Mouse (Mus musculus) adrenal gland, postnatal 25 days (tissue): Measurements from ENCODE around the gene Psmc3ip. TPM values are rescaled to one million over a fixed set of nuclear protein-coding genes. Genes with fewer than 3 reads are reported as not detected.

Experiments used
- DNase-seq: peaks from one replicate; pipeline ENCODE4 v3.0.0; 2021; ENCODE audit warnings: mixed read lengths
- total RNA-seq: library from RNA; stranded (reverse); gene quantifications from 2 replicates; pipeline ENCODE4 v1.2.3, GENCODE M21; 2021

The Psmc3ip gene
- total RNA-seq, 1 experiment from 2014 or later: 7.1 TPM

DNA sequence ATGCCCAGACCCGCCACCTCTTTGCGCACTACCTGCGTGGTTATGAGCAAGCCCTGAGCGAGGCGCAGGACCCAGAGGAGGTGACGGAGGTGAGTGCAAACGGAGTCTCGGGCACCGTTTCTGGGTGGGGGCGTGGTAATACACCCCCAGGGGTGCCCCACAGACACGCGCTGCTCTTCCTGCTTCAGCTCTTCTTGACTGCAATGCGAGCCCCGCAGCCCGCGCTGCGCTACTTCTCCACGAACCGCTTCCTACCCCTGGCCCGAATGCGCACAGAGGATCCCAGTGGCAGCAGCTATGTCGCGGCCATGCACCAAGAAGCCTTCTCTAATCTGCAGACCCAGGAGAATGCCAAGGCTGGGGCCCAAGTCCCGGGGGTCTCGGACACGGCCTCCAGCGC is 15.5 kb downstream of the Psmc3ip start:
- DNase-seq: no peak

DNA sequence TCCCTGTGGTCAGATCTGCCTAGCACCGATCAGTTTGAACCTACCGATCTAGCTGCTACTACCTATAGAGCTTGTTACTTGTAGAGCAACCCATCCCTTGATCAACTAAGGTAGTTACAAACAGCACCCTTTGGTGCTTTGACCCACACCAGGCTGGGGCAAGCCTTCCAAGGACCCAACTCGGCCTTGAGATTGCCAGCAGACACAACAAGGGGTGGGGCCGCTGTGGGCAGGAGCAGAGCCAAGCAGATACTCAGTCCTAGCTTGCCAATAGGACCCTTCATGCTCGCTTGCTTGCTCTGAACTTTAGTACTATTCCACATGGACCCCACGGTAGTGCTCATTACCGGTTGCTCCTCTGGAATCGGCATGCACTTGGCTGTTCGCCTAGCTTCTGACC is 17.1 kb downstream of the Psmc3ip start, which contains the start of gene Hsd17b1:
TSS of gene Hsd17b1 (plus strand) at position 291 of the 400 bp plus-strand sequence.
- no peak for DNase-seq

DNA sequence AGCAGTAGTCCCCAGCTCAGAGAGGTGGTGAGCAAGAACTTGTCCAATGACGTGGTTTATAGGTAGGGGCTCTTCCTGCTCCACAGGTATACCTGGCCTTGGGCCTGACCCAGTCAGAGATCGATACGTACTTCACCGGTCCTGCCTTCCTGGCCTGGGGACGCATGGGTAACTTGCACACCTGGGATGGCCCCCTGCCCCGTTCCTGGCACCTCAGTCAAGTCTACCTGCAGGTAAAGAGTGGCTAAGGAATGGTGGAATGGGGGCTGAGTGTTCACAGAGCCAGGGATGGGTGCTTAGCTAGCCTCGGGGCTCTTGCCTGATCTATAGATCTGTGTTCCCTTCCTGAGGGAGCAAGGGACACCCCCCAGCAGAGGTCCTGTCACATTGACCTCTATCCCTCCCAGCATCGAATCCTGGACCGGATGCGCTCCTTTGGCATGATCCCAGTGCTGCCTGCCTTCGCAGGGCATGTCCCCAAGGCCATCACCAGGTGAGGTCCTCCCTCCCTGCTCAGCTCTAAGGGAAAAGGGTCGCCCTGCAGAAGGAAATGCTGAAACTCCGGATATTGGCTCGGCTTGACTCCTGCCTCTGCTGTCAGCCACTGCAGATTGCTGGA is 23.3 kb downstream of the Psmc3ip start:
- no peak for DNase-seq

DNA sequence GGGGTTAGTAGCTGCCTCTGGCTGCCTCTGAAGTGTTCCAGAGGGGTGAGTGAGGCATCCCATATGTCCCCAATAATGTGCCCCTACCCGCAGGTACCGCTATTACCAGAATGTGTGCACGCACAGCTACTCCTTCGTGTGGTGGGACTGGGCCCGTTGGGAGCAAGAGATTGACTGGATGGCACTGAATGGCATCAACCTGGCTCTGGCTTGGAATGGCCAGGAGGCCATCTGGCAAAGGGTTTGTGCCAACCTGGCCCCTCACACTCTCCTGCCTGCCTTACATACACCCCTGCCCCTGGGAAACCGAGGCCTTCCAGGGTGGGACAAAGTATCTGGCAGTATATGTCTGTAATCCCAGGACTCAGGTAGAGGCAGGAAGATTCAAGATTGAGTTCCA is 24.2 kb downstream of the Psmc3ip start:
- no peak for DNase-seq

DNA sequence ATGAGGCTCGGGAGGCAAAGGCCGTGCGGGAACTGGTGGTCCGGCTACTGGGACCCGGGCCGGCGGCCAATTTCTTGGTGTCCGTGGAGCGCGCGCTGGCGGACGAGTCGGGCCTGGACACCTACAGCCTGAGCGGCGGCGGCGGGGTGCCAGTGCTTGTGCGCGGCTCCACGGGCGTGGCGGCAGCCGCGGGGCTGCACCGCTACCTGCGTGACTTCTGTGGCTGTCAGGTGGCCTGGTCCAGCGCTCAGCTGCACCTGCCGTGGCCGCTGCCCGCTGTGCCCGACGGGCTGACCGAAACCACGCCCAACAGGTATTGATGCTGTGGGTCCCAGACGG is 25.1 kb downstream of the Psmc3ip start:
- DNase-seq: no peak

DNA sequence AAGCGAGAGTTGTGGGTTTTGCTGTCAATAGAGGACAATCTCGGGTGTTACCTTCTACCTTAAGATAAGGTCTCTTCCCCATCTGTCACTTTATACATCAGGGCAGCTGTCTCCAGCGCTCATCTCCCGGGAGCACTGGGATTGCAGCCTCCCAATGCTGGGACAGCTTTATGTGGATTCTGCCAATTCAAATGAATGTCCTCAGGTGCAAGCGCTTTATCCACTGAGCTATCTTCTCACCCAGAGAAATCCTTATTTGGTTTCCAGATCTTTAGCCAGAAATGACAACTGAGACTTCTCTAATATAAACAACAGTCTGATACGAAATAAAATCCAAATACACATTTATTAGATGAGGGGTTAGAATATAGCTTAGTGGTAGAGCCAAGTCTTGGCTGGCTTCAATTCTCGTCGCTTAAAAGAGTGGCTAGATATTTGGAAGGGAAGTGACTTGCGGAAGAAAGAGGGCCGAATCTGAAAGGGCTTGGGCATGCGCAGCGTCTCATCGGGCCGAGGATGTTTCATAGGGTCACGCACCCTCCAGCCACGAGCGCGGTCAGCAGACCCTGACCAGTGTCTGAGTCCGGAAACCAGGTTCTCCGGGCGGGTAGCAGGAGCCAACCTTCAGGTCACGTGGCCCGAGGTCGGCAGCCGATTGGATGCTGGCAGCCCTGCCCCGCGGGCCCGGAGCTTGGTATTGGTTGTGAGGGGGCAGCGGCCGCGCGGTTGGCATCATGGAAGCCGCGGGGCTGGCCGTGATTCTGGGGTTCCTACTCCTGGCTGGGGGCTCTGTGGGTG is 25.6 kb downstream of the Psmc3ip start, which contains the start of gene Naglu:
TSS of gene Naglu (plus strand) at position 622 of the 798 bp plus-strand sequence.
- DNase-seq: peak; percentile 98

DNA sequence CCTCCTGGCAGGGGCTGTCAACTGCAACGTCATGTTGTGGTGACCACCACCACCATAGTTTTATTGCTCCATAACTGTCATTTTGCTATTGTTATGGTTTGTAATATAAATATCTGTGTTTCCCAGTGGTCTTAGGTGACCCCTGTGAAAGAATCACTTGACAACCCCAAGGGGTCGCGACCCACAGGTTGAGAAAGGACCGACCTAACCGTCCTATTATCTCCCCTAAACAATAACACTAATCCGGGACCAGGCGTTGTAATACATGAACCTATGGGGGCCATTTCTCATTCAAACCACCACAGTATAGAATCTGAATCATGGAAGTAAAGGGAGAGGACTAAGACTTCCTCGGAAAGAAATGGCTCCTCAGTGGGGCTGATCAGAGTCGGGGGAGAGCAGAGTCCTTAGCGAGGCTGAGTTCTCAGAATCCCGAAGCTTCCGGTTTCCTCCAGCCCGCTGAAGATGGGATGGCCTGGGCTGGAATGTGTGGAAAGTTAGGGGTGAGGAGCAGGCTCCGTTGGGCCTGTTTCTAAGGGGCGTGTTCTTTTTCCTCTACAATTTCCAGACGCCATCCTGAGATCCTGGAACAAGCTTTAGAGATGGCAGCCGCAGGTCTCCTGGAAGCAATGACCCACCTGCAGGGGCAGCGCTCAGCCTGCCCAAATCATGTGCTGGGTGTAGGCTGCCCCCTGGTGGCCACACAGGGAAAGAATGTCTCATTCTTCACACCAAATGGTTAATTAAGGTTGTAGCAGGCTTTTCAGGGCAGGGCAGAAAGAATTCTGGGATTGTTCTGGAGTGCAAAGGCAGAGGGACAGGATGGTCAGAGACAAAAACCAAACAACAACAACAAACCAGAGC is 28.5 kb downstream of the Psmc3ip start:
- peak; percentile 87 for DNase-seq

DNA sequence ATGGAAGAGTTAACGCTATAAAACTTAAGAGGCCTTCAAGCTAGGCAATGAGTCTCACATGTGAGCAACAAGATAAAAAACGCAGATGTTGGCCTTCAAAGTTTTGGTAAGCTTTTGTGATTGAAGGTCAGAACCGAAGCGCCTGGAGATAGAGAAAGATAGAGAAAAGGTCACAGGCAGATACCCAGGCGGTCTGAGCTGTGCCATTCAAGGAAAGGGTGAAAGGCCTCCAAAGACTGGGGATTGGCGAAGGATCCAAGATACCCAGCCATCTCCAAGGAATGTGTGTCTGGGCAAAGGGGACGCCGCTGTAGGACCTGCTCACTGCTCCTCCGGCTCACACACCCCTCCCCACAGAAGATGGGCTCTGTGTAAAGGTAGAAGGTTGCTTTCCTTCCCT is 30.2 kb downstream of the Psmc3ip start:
- DNase-seq: no peak

DNA sequence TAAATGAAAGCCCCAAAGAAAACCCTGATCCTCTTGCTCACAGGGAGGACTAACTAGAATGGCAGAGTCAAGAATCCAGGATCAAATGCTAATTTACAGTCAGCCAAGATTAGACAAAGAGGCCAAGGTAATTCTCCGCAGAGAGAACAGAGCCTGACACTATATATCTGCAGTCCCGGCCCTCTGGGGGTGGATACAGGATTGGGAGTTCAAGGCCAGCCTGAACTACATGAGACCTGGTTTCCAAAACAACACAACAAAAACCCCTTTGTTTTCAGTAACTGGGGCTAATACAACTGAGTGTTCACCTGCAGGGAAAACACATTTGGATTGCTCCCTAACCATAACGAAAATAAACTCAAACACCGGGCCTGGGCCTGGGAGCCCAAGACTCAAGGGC is 30.8 kb downstream of the Psmc3ip start:
- no peak for DNase-seq

DNA sequence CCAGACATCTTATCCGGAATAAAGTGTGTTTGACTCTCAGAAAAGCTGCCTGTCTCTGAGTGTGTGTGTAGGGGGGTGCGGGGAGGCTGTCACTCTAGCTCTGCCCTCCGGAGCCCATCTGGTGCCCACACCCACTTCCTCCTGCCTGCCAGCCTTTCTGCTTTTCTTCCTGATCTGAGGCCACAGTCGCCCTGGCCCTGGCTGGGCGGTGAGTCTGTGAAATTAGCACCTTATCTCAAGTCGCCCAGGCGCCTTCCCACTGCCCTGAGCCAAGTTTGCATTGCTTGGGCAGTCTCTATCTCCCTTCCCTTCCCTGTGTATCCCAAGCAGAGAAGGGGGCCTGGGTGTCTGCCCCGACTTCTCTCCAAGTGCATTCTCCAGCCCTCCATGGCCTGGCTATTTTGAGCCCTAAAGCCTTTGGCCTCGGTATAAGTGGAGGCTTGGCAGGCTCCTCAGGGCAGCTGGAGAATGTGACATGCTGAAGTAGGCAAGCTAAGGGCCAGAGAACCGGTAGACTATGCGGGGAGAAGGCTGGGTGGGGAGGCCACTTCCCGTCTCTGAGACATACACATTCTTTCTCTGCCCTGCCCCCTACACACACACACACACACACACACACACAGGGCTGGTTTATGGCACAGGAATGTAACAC is 31.4 kb downstream of the Psmc3ip start:
- peak; percentile 44 for DNase-seq

DNA sequence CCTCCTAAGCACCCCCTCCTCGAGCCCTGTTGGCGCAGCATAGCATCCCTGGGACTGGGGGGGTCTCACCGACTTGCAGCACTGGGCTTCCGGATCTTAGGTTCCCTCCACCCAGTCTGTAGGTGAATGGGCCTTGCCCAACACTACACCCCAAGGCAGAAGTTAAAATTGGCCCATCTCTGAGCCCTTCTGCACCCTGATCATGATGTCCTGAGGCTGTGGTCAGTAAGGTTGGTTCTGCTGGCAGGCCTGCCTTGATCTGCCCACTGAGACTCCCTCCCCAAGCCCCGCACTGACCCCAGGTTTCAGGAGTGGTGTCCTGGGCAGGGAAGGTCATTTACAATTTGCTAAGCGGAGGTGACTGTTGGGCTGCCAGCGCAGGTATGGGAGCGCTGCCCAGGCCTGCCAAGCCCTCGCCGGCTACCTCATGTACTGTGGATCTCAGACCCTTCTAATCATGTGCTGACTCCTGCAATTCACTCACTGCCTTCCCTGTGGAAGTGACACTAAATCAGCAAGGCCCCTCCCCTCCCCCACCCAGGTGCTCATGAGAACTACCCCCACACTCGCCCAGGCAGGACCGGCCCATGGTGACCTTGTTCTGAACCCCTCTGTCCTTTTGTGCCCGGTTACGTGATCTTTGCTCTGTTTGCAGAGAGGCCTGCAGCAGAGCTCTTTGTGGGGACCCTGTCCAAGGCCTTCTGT is 32.1 kb downstream of the Psmc3ip start:
- no peak for DNase-seq

DNA sequence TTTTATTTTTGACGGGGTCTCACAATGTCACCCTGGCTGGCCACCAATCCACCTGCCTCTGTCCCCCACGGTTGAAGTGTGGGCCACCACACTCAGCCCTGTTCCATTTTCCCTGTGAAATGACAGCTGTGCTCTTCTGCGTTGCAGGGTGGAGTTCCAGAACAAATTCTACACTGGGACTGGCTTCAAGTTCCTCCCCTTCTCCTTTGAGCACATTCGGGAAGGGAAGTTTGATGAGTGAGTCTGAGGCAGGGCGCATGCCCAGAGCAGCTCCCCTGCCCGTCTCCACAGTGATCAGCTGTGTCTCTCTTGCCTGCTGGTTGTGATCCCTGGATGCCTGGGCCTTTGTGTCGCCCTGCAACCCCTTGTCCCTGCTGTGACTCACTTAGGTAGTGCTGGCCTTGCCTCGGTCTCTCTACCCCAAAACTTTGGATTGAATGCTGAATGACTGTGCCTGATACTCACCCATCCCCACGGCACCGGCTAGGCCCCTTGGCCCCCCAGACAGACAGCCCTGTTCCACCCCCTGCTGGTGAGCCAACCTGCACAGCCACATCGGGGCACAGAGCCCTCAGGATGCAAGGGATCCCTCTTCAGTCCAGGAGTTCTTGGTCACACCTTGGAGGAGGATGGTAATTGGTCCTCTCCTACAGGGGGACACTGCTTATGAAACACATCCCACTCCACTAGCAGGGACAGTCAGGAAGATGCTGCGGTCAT is 32.9 kb downstream of the Psmc3ip start:
- peak; percentile 53 for DNase-seq

DNA sequence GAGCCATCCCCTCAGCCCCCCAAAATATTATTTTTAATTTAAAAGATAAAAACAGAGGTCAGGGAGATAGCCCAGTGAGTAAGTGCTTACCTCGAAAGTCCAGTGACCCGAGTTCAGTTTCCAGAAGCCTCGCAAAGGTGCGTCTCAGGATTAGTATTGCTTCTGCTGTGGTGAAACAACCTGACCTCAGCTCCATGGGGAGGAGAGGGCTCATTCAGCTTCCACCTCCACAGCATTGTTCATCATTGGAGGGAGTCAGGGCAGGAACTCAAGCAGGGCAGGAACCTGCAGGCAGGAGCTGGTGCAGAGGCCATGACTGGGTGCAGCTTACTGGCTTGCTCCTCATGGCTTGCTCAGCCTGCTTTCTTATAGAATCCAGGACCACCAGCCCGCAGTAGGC is 34.2 kb downstream of the Psmc3ip start:
- no peak for DNase-seq

DNA sequence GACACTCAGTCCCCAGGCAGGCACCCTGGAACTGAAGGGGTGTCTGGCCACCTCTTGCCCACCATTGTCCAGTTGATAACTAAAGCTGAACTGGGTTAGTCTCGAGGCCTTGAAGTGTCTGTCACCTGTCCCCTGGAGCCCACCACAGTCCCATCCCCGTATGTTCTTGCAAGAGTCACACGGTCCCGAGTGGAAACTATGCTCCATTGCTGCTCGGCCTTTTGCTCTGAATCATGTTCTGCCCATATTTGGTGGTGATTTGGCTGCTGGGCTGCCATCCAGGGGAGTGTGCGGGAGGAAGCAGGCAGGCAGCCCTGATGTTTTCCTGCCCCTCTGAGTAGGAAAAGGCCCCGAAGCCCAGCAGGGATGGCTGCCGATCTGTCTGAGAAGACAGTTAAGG is 35.1 kb downstream of the Psmc3ip start:
- peak; percentile 71 for DNase-seq

DNA sequence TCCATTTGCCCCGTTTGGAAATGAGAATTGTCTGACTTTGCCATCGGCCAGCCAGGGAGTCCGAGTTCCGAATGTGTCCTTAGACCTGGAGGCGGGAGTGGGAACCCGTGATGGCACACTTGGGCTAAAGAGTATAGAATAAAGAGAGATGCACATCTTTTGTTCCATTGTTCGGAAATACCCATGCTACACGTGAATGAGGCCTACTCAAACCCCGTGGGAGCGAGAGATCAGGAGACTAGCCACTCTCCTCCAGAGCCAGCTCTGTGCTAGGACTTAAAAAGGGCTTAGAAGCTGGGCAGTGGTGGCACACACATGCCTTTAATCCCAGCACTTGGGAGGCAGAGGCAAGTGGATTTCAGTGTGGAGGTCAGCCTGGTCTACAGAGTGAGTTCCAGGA is 35.8 kb downstream of the Psmc3ip start:
- no peak for DNase-seq

DNA sequence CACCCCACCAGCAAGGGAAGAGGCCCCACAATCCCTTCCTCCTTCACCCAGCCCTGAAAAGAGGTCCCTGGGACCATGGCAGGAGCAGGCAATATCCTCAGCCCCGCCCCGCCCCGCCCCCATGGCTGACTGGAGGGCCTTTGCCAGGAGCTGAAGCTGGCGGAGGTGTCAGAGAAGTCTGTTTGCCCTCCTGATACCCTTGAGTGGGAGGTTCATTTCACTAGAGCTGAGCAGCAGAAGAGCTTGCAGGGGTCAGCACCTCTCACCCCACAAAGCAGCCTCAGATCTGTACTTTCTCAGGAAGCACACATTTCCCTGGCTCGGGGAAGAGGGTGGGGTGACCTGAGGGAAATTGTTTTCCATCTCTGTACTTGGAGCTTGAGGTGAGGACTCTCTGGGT is 36.5 kb downstream of the Psmc3ip start:
- no peak for DNase-seq

DNA sequence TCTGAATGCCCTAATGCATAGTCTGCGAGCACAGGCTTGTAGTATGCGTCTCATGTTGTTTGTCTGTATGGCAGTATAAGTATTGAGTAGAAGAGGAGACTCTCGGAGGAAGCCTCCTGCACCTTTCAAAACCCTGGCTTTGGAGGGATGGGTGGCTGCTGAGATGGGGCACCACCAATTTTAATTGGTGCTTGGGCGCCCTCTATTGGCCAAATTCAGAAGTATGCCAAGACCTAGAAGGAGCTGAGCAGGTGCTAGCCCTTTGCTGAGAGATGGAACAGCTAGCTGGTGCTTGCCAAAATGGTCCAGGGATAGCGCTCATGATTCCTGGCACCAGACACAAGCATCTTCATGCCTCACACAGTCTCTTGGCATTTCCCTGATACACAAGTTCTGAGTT is 37.4 kb downstream of the Psmc3ip start:
- DNase-seq: peak; percentile 81

DNA sequence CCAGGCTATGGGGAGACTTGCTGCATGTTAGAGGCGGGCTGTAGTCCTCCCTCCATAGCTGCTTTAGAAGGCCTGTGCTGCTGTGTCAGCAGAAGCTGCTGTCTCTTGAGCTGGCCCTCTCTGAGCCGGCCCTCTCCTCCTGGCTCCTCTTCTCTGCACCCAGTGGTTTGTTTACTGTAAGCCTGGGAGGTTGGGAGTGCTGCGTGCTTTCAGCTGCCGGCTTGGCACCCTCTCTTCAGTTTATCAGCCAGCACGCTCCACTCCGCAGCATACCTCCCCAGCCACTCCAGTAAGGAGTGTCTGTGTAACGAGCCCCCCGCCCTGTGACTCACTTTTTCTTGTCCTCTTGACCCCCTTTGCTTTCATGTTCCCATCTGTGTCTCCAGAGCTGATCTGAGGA is 38.4 kb downstream of the Psmc3ip start:
- DNase-seq: no peak

DNA sequence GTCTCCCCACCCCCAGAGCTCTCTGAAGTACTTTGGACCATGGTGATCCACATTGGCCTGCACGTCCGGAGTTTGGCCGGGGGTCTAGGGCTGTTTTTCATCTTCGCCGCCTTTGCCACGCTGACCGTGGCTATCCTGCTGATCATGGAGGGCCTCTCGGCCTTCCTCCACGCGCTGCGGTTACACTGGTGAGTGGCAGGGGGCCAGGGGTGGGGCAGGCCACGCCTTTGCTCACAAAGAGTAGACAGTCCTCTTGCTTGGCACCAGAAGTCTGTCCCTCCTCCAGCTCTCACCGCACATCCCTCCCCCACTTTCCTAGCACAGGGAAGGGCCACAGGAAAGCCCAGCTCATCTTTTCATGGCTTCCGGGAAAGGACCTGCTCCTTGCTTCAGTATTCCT is 39.8 kb downstream of the Psmc3ip start:
- no peak for DNase-seq

DNA sequence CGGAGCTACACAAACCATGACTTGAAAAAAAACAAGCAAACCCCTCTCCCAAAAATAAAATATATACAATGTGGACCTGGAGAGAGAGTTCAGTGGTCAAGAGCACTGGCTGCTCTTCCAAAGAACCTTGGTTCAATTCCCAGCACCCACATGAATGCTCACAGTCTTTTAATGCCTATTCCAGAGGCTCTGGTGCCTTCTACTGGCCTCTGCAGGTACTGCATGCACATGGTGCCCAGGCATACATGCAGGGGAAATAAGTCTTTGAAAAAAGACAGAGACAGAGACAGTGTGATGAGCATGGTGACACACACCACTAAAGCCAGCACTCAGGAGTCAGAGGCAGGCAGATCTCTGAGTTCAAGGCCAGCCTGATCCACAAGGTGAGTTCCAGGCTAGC is 41.3 kb downstream of the Psmc3ip start:
- no peak for DNase-seq
